Mouse (Mus musculus): ENCODE results near the gene Hoxc4.

Gene Hoxc4

DNA sequence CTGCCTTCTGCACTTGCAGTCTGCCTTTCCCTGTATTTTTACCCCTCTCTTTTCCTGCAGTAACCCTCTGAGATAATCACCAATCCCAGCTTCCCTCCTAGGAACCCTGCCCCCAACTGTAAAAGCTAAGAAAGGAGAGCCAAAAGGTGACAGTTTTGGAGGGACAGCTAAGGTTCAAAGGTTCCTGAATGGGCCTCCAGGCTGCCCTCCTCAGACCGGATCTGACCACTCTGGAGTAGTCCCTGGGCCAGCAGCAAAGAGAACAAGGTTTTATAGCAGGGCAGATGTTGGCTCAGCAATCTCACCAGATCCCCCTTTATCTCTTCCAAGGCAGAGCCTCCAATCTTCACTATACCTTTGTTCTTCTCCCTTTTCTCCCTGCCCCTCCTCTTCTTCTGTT lies 23.5 kb downstream of the Hoxc4 start:
- DNase-seq: no peak

DNA sequence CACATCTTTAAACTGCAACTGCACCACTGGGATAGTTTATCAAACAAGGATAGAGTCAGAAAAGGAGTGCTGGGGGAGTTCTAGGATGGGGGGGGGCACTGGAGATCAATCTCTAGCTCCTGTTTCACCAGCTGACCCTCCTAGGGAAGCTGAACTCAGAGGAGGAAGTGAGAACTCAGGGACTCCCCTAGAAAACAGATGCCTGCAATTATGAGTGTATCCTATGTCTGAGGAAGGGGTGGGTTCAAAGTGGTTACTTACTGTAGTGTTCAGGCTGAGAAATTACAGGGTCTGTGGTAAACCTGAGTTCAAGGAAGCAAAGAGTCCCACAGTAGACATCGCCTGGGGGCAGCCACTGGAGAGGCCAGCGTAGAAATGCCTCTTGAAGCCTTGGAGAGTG lies 32.9 kb downstream of the Hoxc4 start:
- DNase-seq: no peak

DNA sequence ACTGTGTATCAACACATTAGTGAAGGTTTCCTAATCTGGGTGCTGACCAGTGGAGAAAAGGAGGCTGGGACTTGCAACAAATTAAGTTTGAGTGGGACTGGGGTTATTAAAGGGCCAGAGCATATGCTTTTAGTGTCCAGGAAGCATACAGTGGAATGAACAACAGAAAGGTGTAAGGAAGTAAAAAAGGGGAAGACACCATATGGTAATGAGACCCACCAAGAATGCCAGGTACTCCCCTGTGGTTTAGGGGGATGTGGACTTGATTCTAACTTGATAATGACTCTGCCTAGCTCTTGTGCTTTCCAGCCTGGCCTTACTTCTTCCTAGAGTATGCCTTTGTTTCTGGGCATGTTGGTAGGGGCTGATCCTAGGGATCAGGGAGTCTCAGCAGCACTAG lies 34.5 kb downstream of the Hoxc4 start:
- DNase-seq: no peak

DNA sequence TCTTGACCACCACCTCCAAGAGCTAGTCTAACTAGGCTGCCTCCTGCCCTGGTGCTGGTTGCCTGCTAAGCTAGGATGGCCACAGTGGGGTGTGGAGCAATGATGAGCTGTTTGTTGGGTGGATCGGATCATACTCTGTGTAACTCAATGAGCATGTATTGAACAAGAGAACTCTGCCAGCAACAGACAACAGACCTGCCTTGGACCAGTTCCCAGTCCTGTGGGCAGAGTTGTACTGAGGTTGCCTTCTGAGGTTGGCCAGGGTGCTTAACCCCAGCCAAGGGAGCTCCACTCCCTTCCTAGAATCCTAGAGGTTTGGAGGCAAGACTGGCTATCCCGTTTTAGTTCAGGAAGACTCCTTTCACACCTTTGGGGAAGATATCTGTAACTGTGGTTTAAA lies 37.7 kb downstream of the Hoxc4 start:
- no peak for DNase-seq

DNA sequence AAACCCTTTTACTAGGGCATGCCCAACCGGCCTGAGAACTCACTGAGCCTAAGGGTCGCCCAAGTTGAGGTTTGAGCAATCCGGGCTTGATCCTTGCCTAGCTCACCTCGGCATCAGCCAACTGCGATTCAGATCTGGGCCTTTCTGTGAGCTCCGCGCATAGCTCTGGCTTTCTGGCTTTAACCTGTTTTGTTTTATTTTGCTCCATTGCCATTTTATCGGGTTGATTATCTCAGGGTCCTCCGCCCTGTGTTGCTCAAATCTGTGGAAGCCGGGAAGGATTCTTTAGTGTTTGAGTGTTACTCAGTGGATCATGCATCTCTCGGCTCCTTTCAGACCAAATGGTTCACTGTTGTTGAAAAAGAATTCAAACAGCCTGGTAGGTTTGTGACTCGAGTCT lies 40.0 kb downstream of the Hoxc4 start:
- no peak for DNase-seq

DNA sequence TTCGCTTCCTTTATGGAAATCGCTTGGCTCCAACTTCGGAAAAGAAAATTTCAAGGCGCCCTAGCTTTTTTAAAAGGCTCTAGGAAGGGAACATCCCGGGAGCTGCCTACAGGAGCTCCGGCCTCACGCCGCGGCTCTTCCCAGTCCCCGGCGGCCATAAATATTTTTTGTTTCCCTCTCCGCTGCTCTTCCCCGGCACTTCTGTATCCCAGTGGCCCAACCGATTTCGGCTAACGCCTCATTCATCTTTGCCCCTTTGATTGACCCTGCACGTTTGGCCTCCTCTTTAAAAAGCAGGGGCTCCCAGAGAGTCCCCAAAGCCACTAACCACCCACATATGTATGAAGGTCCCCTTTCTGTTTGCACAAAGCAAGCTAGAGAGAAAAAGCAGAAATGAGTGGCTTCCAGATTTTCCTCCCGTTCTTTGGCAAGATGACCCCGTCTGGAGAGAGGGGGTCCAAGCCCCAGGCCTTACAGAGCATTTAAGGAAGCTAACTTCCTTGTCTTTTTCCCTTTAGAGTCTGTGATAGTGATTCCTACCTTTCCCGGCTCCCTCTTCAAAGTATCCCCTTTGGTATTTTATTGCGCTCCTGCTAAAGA lies 40.8 kb downstream of the Hoxc4 start:
- DNase-seq: no peak

DNA sequence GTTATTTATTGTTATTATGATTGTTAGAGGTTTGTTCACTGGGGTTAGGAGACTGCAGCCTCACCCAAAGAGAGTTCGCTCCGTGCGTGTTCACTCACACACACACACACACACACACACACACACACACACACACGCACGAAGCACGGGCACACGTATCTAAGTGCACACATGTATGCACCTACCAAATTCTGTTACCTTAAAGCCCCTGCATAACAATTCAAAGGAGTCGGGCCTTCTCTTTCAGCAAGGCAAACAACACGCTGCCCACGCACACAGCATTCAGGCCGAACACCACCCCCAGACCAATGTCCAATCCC lies 41.2 kb downstream of the Hoxc4 start:
- no peak for DNase-seq

DNA sequence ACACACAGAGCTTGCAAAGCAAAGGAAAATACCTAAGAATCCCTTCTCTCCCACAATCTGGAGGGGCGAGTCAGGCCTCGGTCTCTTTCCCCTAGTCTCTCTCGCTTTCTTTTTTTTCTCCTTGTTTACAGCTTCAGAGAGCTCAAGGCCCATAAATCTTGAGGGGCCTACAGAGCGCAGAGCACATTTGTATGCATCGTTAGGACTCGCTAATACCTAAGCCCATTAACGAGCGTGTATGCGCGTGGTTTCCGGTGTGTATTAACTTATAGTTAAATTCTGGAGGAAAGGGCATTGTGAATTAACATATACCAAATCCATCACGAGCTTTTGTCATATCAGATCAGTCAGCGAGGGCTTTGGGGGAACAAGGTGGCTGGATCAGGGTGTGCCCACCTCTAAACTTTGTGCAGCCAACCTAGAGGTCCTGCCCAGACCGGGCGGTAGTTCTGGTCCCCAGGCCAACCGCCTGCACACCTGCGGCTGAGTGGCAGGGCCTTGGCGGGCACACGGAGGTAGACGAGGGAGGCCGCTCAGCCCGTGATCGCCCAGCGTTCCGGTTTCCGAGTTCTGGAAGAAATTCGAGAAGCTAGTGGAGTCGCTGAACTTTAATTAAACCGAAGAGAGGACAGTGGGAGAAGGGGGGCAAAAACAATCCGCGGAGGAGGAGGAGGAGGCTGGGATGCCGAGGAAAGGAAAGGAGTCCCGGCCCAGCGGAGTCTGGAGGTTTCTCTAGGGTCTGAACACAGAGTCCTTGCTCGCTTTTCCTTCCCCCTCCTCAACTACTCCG lies 41.8 kb downstream of the Hoxc4 start:
- DNase-seq: no peak

DNA sequence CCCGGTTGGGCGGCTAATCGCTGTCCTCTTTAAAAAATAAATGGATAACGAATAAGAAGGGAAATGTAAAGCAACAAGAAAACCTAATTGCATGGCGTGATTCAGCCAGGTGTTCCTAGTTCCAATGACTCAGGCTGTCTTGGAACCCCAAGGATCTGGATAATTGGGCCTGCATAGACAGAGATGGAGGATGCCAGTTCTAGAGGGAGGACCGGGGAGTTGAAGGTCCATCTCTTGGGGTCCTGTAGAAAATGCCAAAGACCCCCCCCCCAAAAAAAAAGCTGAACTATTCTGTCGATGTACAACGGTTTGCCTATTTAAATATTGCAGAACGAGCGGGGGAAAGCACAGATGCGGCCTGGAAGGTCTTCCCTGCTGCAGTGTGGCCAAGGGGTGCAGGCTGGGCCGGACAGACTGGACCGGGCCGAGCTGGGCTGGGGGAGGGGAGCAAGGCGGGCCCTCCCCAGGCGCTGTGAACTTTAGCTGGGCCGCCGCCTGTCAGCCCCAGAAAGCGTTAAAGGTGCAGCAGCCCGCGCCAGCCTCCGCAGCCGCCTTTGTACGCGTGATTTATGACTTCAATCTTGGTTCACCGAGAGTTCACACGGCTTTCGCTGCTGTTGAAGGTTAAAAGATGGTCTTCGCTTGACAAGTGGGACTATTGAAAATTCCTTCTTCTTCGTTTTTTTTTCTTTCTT lies 42.5 kb downstream of the Hoxc4 start:
- no peak for DNase-seq

DNA sequence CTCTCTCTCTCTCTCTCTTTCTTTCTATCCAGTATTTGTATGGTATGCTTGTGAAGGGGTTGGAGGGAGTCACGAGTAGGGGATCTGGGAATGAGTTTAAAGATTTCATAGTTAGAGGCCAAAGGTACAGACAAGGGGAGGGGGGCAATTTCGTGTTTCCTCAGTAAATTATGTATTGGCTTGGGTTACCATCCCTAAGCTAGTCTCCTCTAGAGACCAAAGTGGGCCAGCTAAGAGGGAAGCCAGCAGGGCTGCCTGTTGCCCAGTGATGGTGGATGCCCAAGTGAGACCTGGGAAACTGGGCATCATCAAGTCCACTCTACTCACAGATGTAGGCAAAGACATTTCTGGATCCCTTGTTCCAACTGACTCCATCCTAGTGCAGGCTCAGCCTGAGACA lies 43.3 kb downstream of the Hoxc4 start:
- DNase-seq: no peak

DNA sequence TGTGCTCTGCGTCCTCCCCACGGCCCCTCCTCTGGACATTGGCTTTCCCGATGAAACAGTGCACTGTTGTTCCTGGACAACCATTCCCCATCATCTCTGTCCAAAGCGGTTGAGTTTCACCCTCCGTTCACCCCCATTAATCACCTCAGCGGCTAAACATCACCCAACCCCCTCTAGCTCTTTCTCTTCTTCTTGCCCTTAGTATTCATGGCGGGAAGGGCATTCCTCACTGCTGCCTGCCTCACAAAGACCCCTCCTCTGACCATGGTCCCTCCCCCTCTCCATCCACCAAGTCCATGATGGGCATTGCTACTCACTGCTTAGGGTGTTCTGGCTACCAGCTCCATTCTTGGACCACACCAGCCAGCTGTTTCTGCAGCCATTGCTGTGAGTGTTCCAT lies 46.9 kb downstream of the Hoxc4 start:
- DNase-seq: no peak

DNA sequence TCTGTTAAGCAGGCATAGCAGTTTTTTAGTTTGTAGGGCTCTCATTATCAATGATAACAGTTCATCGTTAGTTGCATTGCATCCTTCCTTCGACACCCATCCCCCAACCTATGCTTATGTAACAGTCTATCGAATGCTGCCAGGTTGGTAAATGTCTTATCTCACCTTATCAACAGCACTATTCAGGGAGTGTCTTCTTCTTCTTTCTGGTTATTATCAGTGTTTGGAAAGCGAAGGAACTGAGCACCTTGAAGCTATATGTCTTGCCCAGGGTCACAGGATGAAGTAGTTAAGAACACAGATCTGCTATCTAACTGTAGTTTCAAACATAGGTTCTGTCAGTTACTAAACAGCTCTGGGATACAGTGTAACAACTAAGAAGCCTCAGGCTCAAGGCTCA lies 49.0 kb downstream of the Hoxc4 start:
- DNase-seq: no peak

DNA sequence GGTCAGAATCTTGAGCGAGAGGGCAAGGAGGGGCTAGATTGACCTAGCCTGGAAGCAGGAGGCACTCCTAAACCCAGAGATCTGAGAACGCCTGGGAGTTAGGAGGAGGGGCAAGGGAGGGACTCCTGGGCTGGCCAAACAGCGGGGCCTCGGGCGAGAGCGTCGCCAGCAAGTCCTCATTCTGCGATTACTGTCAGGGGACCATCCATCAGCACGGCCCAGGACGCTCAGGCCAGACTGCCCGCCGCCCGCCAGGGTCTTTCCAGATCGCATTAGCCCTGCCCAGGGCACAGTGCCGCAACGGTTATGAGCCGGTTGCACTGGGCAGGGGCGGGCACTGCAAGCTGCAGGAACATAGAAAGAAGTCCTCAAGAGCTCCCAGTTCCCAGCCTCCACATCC lies 50.4 kb downstream of the Hoxc4 start:
- no peak for DNase-seq

DNA sequence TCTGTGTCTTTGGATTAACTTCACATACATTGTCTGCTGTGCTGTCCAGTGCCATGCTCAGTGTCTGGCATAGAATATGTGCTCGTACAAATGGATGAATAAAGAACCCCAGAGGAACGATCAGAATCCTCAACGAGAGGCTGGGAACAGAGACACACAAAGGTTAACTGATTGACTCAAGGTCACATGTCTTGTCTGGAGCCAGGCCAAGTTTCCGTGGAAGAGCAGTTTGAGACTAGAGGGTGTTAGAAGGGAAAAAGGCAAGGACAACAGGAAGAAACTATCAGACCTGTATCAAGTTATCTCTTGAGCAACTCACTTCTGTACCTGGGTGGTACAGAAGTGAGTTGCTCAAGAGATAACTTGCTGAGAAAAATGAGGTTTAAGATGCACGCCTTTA lies 52.5 kb downstream of the Hoxc4 start:
- no peak for DNase-seq

DNA sequence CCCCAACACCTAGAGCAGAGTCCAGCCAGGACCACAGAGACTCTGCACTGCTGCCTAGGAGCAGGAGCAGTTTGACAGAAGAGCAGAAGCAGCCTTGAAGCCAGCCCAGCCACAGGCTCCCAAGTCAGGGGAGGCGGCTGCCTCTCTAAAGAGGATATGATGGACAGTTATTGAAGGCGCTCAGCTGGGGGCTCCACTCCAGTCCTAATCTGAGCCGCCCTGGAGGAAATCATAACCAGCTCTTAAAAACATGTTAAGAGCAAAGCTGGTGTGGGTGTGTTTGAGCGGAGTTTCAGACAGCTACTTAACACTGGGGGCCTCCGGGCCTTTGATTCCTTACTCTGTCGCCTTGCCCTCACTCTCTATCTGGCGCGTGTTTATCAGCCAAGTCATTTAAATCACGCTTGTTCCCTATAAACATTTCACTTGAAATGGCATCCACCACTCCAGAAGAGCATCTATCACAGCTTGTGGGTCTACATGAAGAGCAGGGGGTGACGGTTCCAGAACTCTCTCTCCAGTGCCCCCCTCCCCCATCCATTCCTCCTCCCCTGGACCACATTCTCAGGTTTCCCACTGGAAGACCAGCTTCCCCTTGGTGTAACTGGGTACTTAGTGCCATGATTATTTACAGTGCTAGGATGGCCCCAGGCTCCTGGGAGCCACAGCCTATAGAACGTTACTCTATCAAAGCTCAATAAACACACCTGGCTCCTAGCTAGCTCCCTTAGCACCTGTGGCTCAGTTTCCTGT lies 56.1 kb downstream of the Hoxc4 start:
- no peak for DNase-seq

DNA sequence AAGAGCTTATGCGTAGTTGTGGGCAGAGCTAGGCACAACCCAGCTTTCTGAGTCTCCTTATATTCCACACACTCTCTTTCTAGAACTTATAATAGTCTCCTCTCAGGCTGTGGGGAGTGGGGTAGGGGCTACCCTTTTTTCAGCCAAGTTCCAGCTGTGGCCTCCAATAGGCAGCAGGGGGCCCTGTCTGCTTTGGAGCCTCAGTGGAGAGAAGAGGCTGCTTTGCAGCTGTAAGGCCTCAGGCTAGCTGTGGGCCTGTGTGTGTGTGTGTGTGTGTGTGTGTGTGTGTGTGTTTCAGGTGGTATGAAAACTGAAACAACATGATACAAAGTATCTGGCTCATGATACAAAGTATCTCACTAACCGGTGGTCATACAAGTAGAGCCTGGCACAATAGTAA lies 58.9 kb downstream of the Hoxc4 start:
- DNase-seq: no peak

DNA sequence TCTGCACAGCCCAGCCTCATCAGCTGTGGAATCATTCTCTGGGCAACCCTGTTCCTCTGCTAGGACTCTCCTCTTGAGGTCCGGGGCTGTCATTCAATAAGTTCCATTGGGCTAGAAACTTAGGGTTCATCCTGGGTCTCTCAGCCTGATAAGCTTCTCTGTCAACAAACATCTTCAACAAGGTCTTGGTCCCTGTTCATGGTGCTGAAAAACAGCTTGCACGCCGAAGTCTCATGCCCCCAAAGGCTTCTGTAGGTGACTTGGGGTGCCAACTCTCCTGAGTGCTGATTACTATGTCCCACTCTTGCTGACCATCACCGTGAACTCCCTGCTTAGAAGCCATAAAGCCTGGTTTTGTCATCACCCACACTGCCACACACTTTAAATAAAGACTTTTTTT lies 63.9 kb downstream of the Hoxc4 start:
- DNase-seq: no peak

DNA sequence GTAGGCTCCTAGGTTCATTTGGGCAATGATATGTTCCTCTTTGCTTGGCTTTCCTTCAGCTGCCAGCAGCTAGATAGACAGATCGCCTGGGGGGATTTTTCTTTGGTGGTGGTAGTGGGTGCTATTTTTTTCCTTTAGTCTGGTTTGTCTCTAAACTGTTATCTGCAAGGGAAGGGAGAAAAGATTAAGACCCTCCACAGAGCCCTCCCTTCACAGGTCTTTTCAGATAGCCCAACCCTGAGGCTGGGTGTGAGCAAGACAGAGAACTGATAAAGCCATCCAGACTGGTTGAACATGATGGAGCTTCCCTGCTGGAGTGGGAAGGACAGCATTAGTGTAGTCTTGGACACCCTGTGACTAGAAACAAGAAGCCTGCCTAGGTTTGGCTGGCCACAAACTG lies 64.9 kb downstream of the Hoxc4 start:
- DNase-seq: no peak

DNA sequence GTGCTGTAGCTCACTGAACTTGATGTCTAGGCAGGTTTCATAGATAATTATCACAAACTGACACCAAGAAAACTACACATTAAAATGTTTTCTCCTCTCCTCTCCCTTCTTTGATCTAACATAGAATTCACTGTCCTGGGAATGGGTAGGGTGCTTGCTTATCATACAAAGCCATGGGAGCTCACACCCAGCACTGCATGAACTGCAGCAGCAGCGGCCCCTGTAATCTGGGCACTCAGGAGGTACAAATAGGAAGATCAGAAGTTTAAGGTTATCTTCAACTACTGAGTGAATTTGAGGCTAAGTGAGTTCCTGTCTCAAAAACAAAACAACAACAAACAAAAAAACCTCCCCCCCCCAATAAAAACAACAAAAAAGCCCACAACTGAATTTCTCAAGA lies 66.2 kb downstream of the Hoxc4 start:
- no peak for DNase-seq

DNA sequence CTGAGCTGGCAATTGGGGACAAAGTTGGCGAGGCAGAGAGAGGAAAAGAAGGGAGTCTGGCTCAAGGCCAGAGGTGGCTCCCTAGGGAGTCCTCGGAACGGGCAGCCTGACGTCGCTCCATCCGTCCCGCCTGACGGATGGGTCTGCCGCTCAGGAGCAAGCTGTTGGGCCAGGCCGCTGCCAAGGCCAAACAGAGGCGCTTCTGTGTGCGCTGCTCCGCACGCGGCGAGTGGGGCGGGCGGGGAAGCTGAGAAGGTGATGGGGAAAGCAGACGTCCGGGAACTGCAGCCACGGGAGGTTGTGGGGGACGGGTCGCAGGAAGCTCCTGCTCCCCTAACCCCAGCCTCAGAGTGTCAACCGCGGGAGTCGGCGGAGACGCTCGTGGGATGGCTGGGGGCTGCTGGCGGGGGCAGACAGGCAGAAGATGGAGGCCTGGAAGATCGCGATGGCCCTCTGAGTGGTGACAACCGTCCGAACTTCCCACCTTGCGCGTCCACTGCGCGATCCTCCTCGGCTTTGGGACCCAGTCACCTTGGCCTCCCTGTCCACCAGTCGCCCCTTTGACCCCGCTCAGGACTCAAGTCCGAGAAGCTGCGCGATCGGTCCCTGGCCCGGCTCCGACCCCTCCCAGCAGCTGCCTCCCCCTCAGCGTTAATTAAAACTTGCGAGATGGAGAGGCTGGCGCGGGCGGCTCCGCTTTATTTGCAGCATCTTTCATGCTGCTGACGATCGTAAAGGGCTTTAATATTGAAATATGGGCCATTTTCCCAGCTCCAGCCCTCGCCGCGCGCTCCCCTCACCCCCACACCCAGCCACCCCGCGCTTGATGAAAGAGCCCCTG lies 67.3 kb downstream of the Hoxc4 start:
- peak in 1 of 2 experiments; percentile 6 for DNase-seq
